Mouse (Mus musculus): ENCODE results near the gene Gm49486.
A peak's percentile ranks its signal among the peaks of the same experiment; 100 is the strongest.

- TF ChIP-seq POLR2A (IDR thresholded peaks at IDR 0.05; ENCODE audit: low read depth, low read length) (no peak), CTCF (IDR thresholded peaks at IDR 0.05; ENCODE audit: extremely low read depth, insufficient read length, insufficient replicate concordance, low read depth, low read length) (peak; percentile 73)
Measured at GRCm38 (mm10) chr15:79280209-79280608, 51.0 kb downstream of the Gm49486 start.

Data from small intestine, adult 2 months (tissue).